Mouse (Mus musculus) hindbrain, embryonic 16.5 days (tissue): ENCODE measurements around the gene A930004D18Rik. TPM values are rescaled to one million over a fixed set of nuclear protein-coding genes. Genes with fewer than 3 reads are reported as not detected.

ENCODE experiments used
- ATAC-seq: fragments of 200-750 bp; cut with Nextera tagmentation; 2 replicates; pipeline ENCODE4 v1.8.0; 2017; ENCODE audit warnings: moderate TSS enrichment, moderate library complexity
- H3K27ac ChIP-seq: fragments of 300-500 bp; sonication (generic); 2 replicates; pipeline ENCODE4 v1.5.1; 2014; ENCODE audit warnings: low read depth, mild to moderate bottlenecking, control low read depth, low read length, moderate library complexity
- H3K27me3 ChIP-seq: fragments of 300-500 bp; sonication (generic); replicated peaks from 2 replicates; pipeline ENCODE4 v1.6.1; 2014; ENCODE audit warnings: low read length; ENCODE audit not compliant: control insufficient read depth, insufficient read depth
- H3K36me3 ChIP-seq: fragments of 300-500 bp; sonication (generic); 2 replicates; pipeline ENCODE4 v1.6.1; 2014; ENCODE audit warnings: mild to moderate bottlenecking, low read length, moderate library complexity, mixed read lengths; ENCODE audit not compliant: control insufficient read depth, insufficient read depth
- H3K4me1 ChIP-seq: fragments of 300-500 bp; sonication (generic); 2 replicates; pipeline ENCODE4 v1.6.1; 2014; ENCODE audit warnings: low read depth, low read length; ENCODE audit not compliant: control insufficient read depth, insufficient read depth
- H3K4me2 ChIP-seq: fragments of 300-500 bp; sonication (generic); 2 replicates; pipeline ENCODE4 v1.6.1; 2014; ENCODE audit warnings: mild to moderate bottlenecking, low read length, control low read depth, moderate library complexity
- H3K4me3 ChIP-seq: fragments of 300-500 bp; sonication (generic); 2 replicates; pipeline ENCODE4 v1.5.1; 2014; ENCODE audit warnings: mild to moderate bottlenecking, low read length, control low read depth, moderate library complexity
- H3K9ac ChIP-seq: fragments of 300-500 bp; sonication (generic); 2 replicates; pipeline ENCODE4 v1.6.1; 2014; ENCODE audit warnings: low read depth, mild to moderate bottlenecking, control low read depth, low read length, moderate library complexity
- H3K9me3 ChIP-seq: fragments of 300-500 bp; sonication (generic); 2 replicates; pipeline ENCODE4 v1.6.1; 2014; ENCODE audit warnings: mild to moderate bottlenecking, low read length, moderate library complexity; ENCODE audit not compliant: control insufficient read depth
- WGBS: fragments of 180-500 bp; shearing (Covaris S2); extraction: QIAGEN DNeasy Blood & Tissue Kit; methylation state at CpG from one replicate; pipeline ENCODE4 v1.1.7; 2014; 5-methylcytosine and 5-hydroxymethylcytosine counted together
- polyA plus RNA-seq: library from polyadenylated mRNA; unstranded; fragments of >200 nt; fragmentation: Nextera tagmentation; extraction: Ambion mirVana; gene quantifications from 2 replicates; pipeline ENCODE4 v1.2.1, GENCODE M21; 2015

Gene A930004D18Rik
- 6.1 and 8.2 TPM in 2 replicates for polyA plus RNA-seq

GRCm38 (mm10) chr2:18037491-18037890 is at the start of gene A930004D18Rik:
TSS of gene A930004D18Rik (minus strand) at chr2:18037737.
- Histone ChIP-seq H3K36me3 (no peaks in the 10 kb centered on the region), H3K27ac (no peak within 1 kb of the TSS), H3K4me1 (peaks cover 33% of the 10 kb centered on the region), H3K4me2 (no peak within 1 kb of the TSS), H3K27me3 (no peaks in the 10 kb centered on the region), H3K9me3 (no peaks in the 10 kb centered on the region), H3K9ac (no peak within 1 kb of the TSS), H3K4me3 (no peak within 1 kb of the TSS)
- WGBS: 83% methylated on average over 2 of the region's 2 CpGs
- no peak for ATAC-seq

GRCm38 (mm10) chr2:18080182-18080860 is 42.8 kb upstream of the A930004D18Rik start:
- H3K36me3 ChIP-seq: peaks cover 10% of the 10 kb centered on the region; the same call in 1 of the 2 replicates
- no peaks in the 10 kb centered on the region for H3K27me3 ChIP-seq

GRCm38 (mm10) chr2:18071947-18072346 is 34.4 kb upstream of the A930004D18Rik start:
- H3K9me3 ChIP-seq: no peaks in the 10 kb centered on the region
- H3K36me3 ChIP-seq: peaks cover 10% of the 10 kb centered on the region; the same call in 1 of the 2 replicates
- no peaks in the 10 kb centered on the region for H3K27me3 ChIP-seq
- no peak overlapping the region for H3K4me2 ChIP-seq
- no peak overlapping the region for H3K27ac ChIP-seq
- no peak for ATAC-seq
- 97% methylated on average over 2 of the region's 2 CpGs for WGBS
- no peak overlapping the region for H3K4me3 ChIP-seq
- H3K4me1 ChIP-seq: no peaks in the 10 kb centered on the region
- no peak overlapping the region for H3K9ac ChIP-seq

More at GRCm38 (mm10) chr2:18080182-18080860, 42.8 kb upstream of the A930004D18Rik start:
- Histone ChIP-seq H3K4me3 (no peak overlapping the region), H3K9me3 (no peaks in the 10 kb centered on the region), H3K27ac (no peak overlapping the region), H3K4me2 (no peak overlapping the region), H3K9ac (no peak overlapping the region), H3K4me1 (no peaks in the 10 kb centered on the region)
- ATAC-seq: no peak
- 85% methylated on average over 2 of the region's 2 CpGs for WGBS

GRCm38 (mm10) chr2:18068071-18068796 is 30.7 kb upstream of the A930004D18Rik start:
- H3K9me3 ChIP-seq: no peaks in the 10 kb centered on the region
- H3K4me3 ChIP-seq: no peak overlapping the region
- 88% methylated on average over 4 of the region's 4 CpGs for WGBS
- H3K9ac ChIP-seq: no peak overlapping the region
- H3K27me3 ChIP-seq: no peaks in the 10 kb centered on the region
- no peak overlapping the region for H3K27ac ChIP-seq
- H3K36me3 ChIP-seq: peaks cover 4% of the 10 kb centered on the region; the same call in 1 of the 2 replicates
- H3K4me1 ChIP-seq: peaks cover 8% of the 10 kb centered on the region
- no peak for ATAC-seq
- H3K4me2 ChIP-seq: no peak overlapping the region

GRCm38 (mm10) chr2:18066436-18066835 is 28.9 kb upstream of the A930004D18Rik start:
- peaks cover 8% of the 10 kb centered on the region for H3K4me1 ChIP-seq
- no peak overlapping the region for H3K4me2 ChIP-seq
- no peaks in the 10 kb centered on the region for H3K27me3 ChIP-seq
- H3K36me3 ChIP-seq: peaks cover 4% of the 10 kb centered on the region; the same call in 1 of the 2 replicates
- H3K9me3 ChIP-seq: no peaks in the 10 kb centered on the region
- H3K9ac ChIP-seq: no peak overlapping the region
- H3K4me3 ChIP-seq: no peak overlapping the region
- no peak for ATAC-seq
- H3K27ac ChIP-seq: no peak overlapping the region

- 5% methylated on average over 6 of the region's 6 CpGs for WGBS
Observed at GRCm38 (mm10) chr2:18065708-18066030, 28.1 kb upstream of the A930004D18Rik start.

GRCm38 (mm10) chr2:18064941-18065707 is 27.6 kb upstream of the A930004D18Rik start:
- peak overlapping the region; percentile 88 for H3K4me3 ChIP-seq
- peak overlapping the region; percentile 90 for H3K4me2 ChIP-seq
- H3K9ac ChIP-seq: peak overlapping the region; percentile 98
- ATAC-seq: peak; percentile 69
- peak overlapping the region; percentile 99 for H3K27ac ChIP-seq
- H3K27me3 ChIP-seq: no peaks in the 10 kb centered on the region
- H3K9me3 ChIP-seq: no peaks in the 10 kb centered on the region
- peaks cover 8% of the 10 kb centered on the region for H3K4me1 ChIP-seq
- WGBS: under 1% methylated on average over 47 of the region's 85 CpGs
- H3K36me3 ChIP-seq: peaks cover 4% of the 10 kb centered on the region; the same call in 1 of the 2 replicates

More at GRCm38 (mm10) chr2:18065708-18066030, 28.1 kb upstream of the A930004D18Rik start:
- H3K4me3 ChIP-seq: peak overlapping the region; percentile 88
- peaks cover 8% of the 10 kb centered on the region for H3K4me1 ChIP-seq
- peak overlapping the region; percentile 98 for H3K9ac ChIP-seq
- ATAC-seq: peak; percentile 19; the same call in 1 of the 2 replicates
- H3K27me3 ChIP-seq: no peaks in the 10 kb centered on the region
- peaks cover 4% of the 10 kb centered on the region; the same call in 1 of the 2 replicates for H3K36me3 ChIP-seq
- H3K9me3 ChIP-seq: no peaks in the 10 kb centered on the region
- peak overlapping the region; percentile 90 for H3K4me2 ChIP-seq
- peak overlapping the region; percentile 99 for H3K27ac ChIP-seq

- peaks cover 8% of the 10 kb centered on the region for H3K4me1 ChIP-seq
- peak overlapping the region; percentile 99 for H3K27ac ChIP-seq
- peaks cover 4% of the 10 kb centered on the region; the same call in 1 of the 2 replicates for H3K36me3 ChIP-seq
- ATAC-seq: peak; percentile 97
- H3K27me3 ChIP-seq: no peaks in the 10 kb centered on the region
- peak overlapping the region; percentile 90 for H3K4me2 ChIP-seq
- no peaks in the 10 kb centered on the region for H3K9me3 ChIP-seq
- H3K4me3 ChIP-seq: peak overlapping the region; percentile 88
- under 1% methylated on average over 10 of the region's 58 CpGs for WGBS
- peak overlapping the region; percentile 98 for H3K9ac ChIP-seq
Observed at GRCm38 (mm10) chr2:18064356-18064858, 26.9 kb upstream of the A930004D18Rik start.
